Mouse (Mus musculus) CD4-positive helper T cell, adult 2 months (primary cell): ENCODE results near the gene Olfr143.

ENCODE experiments used
- DNase-seq: peaks from one replicate; pipeline ENCODE4 v3.0.0-alpha.2; 2012; ENCODE audit warnings: low read depth, missing footprints, low spot score

Gene Olfr143

DNA sequence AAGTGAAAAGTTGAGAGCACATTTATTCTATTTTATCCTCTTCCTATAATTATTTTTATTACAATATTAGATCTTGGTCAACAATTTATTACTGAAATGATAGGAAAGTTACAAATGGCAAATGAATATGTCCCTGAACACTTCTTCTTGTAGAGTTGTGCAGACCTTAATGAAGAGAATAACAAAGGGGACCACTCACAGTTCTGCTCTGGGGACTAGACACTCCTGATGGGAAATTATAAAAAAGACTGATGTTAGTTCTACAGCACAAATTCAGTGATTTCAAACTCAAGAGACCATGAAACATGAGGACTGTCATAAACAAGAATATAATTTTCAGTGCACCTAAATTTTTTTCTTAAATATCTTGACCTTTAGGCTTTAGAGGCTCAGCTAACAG lies at the start of gene Olfr143:
TSS of gene Olfr143 (plus strand) at position 301 of the 400 bp plus-strand sequence.
- no peak for DNase-seq

DNA sequence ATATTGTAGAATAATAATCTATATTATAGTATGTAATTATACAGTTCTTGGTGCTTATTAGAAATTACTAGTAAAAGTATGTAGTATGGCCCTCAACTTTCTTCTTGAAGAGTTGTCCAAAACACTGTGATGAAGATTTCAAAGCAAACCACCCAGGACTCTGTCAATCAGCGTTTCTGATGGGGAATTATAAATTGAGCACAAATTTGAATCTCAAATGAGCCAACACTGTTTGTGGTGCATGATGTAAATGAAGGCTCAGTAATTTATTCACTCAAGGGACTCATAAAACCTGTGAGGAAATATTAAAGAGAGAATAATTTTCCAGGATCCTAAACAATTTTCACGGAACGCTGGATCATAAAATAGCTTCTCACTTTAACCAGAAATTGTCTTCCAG lies 44.5 kb upstream of the Olfr143 start, which contains the start of gene Olfr893:
TSS of gene Olfr893 (plus strand) at position 301 of the 400 bp plus-strand sequence.
- no peak for DNase-seq

- no peak for DNase-seq
Observed at GRCm38 (mm10) chr9:38217755-38218154, 34.8 kb upstream of the Olfr143 start, which contains the start of gene Olfr894. Olfr894 (plus strand) TSS chr9:38218055.

- no peak for DNase-seq
Observed at GRCm38 (mm10) chr9:38267551-38267950, 15.0 kb downstream of the Olfr143 start, which contains the start of gene Olfr895. Olfr895 (plus strand) TSS chr9:38267851.

- DNase-seq, result no peak
Observed at GRCm38 (mm10) chr9:38290807-38291206, 38.2 kb downstream of the Olfr143 start, which contains the start of gene Olfr896-ps1. Olfr896-ps1 (plus strand) TSS chr9:38291107.
